Mouse (Mus musculus) liver, adult 2 months (tissue): Measurements from ENCODE around the gene Ism2.

ENCODE experiments used
- CTCF ChIP-seq: fragments of 200-500 bp; IDR thresholded peaks from 2 replicates; pipeline ENCODE4 v1.5.1; 2011; ENCODE audit warnings: low read depth, low read length, control low read depth
- POLR2A ChIP-seq: fragments of 200-500 bp; IDR thresholded peaks from 2 replicates; pipeline ENCODE4 v1.6.1; 2011; ENCODE audit warnings: low read length, control low read depth; ENCODE audit not compliant: insufficient read depth; ENCODE audit errors: extremely low read depth

GRCm38 (mm10) chr12:87293934-87294333 is 5.6 kb downstream of the Ism2 start:
- TF ChIP-seq CTCF: no peak
- no peak for TF ChIP-seq POLR2A
